Mouse (Mus musculus) brain, embryonic 14.5 days (tissue): ENCODE measurements around the gene Usp36.

Source experiments
- CTCF ChIP-seq: fragments of 200-500 bp; IDR thresholded peaks from 2 replicates; pipeline ENCODE4 v1.5.1; 2012; ENCODE audit warnings: inconsistent platforms, mild to moderate bottlenecking, moderate library complexity, borderline replicate concordance; ENCODE audit not compliant: insufficient read depth, insufficient read length; ENCODE audit errors: extremely low read depth
- POLR2A ChIP-seq: fragments of 200-500 bp; IDR thresholded peaks from 2 replicates; pipeline ENCODE4 v1.6.1; 2012; ENCODE audit warnings: mild to moderate bottlenecking, inconsistent platforms, borderline replicate concordance; ENCODE audit not compliant: poor library complexity, insufficient read depth, insufficient read length, severe bottlenecking; ENCODE audit errors: extremely low read depth

GRCm38 (mm10) chr11:118269827-118270226, 20.2 kb downstream of the Usp36 start:
- TF ChIP-seq POLR2A (no peak), CTCF (peak; percentile 28; the same call in 1 of the 2 replicates)
